Mouse (Mus musculus) cerebellum, adult 9-10 months (tissue): Measurements from ENCODE around the gene Snx18.
A peak's percentile ranks its signal among the peaks of the same experiment; 100 is the strongest.

ENCODE experiments used
- DNase-seq: peaks from one replicate; pipeline ENCODE4 v3.0.0; 2022

Gene Snx18

GRCm38 (mm10) chr13:113617891-113618823 is at the start of gene Snx18:
Gene Snx18, minus strand, starts transcription at chr13:113618564.
- peak; percentile 89 for DNase-seq

- no peak for DNase-seq
Observed at GRCm38 (mm10) chr13:113663883-113664282, 45.5 kb upstream of the Snx18 start.

GRCm38 (mm10) chr13:113663151-113663779 is 44.9 kb upstream of the Snx18 start, which contains the start of gene Hspb3:
Gene Hspb3, minus strand, starts transcription at chr13:113663676.
- DNase-seq = peak; percentile 72

- DNase-seq = no peak
Observed at GRCm38 (mm10) chr13:113661826-113662271, 43.5 kb upstream of the Snx18 start.

- DNase-seq = no peak
Observed at GRCm38 (mm10) chr13:113660576-113661310, 42.4 kb upstream of the Snx18 start.

- no peak for DNase-seq
Observed at GRCm38 (mm10) chr13:113657204-113657603, 38.8 kb upstream of the Snx18 start.

- DNase-seq = no peak
Observed at GRCm38 (mm10) chr13:113656639-113657038, 38.3 kb upstream of the Snx18 start.

GRCm38 (mm10) chr13:113655511-113655910 is 37.1 kb upstream of the Snx18 start:
- DNase-seq = no peak

GRCm38 (mm10) chr13:113640944-113641597 is 22.7 kb upstream of the Snx18 start:
- DNase-seq = no peak

- peak; percentile 42 for DNase-seq
Observed at GRCm38 (mm10) chr13:113638914-113639313, 20.6 kb upstream of the Snx18 start.

GRCm38 (mm10) chr13:113635799-113636222 is 17.4 kb upstream of the Snx18 start:
- no peak for DNase-seq

GRCm38 (mm10) chr13:113634732-113635481 is 16.5 kb upstream of the Snx18 start:
- DNase-seq = no peak

- DNase-seq = no peak
Observed at GRCm38 (mm10) chr13:113632506-113632905, 14.1 kb upstream of the Snx18 start.

- no peak for DNase-seq
Observed at GRCm38 (mm10) chr13:113627601-113628000, 9.2 kb upstream of the Snx18 start.

- DNase-seq = no peak
Observed at GRCm38 (mm10) chr13:113622865-113623255, 4.5 kb upstream of the Snx18 start.

GRCm38 (mm10) chr13:113622122-113622864 is 3.9 kb upstream of the Snx18 start:
- no peak for DNase-seq

- DNase-seq = no peak
Observed at GRCm38 (mm10) chr13:113619003-113619402, 639 bp upstream of the Snx18 start.

- peak; percentile 39 for DNase-seq
Observed at GRCm38 (mm10) chr13:113617338-113617890, 950 bp downstream of the Snx18 start.

- DNase-seq = peak; percentile 50
Observed at GRCm38 (mm10) chr13:113616751-113617337, 1.5 kb downstream of the Snx18 start.

GRCm38 (mm10) chr13:113615971-113616671 is 2.2 kb downstream of the Snx18 start:
- peak; percentile 38 for DNase-seq
